18 mouse cellular contexts compared by ENCODE assay signal in the genomic region with DNA sequence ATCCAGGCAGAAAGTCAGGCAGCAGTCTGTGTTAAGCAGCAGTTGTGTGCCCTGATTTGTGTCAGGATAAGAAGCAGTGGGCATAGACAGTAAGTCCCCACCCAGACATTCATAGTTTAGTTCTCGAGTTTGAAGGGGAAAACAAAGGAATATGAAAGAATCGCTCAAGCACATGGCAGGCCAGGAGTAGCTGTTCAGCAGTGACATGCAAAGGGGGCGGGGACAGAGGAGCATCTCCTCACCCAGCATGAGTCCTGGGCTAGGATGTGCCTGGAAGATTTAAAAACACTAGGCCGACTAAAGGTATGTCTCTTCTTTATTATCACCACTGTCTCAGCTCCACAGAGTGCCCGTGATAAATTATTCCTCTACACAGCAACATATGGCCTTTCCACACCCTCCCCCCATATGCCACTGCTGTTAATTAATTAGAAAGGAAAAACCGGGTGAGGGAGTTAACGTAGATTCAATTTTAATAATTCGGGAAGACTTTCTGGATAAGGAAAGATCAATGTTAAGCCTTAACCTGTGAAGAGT.
DNase-seq lines count a peak whose midpoint lies in the region; ATAC-seq and TF ChIP-seq lines count a peak whose summit lies in the region.
"Had no signal": no experiment of that assay in that cellular context is flagged by ENCODE, and none has a peak within 500 bp of the region (broad histone marks: within the 10 kb centered on the region; RNA-seq: fewer than 3 reads in every experiment).

No protein-coding gene starts in this region.

- H3K9ac ChIP-seq in forebrain, embryonic 16.5 days (replicated peaks; ENCODE audit: low read depth, low read length): no peak overlapping the region
- no peak overlapping the region for H3K9ac ChIP-seq in forebrain, postnatal 0 days
- no peak overlapping the region for H3K9ac ChIP-seq in hindbrain, embryonic 16.5 days (ENCODE audit: low read depth, low read length)
- H3K9ac ChIP-seq in hindbrain, embryonic 12.5 days: no peak overlapping the region
- H3K9ac ChIP-seq in neural tube, embryonic 12.5 days: no peak overlapping the region
- H3K9ac ChIP-seq: heart, embryonic 13.5 days had no signal

- no peak overlapping the region for H3K4me3 ChIP-seq in forebrain, embryonic 16.5 days (replicated peaks; ENCODE audit: low read length)
- no peak overlapping the region for H3K4me3 ChIP-seq in forebrain, postnatal 0 days (ENCODE audit: low read depth, low read length)
- H3K4me3 ChIP-seq in hindbrain, embryonic 16.5 days (ENCODE audit: low read length): no peak overlapping the region
- H3K4me3 ChIP-seq in hindbrain, embryonic 12.5 days: no peak overlapping the region
- H3K4me3 ChIP-seq in neural tube, embryonic 12.5 days: no peak overlapping the region
- H3K4me3 ChIP-seq: embryonic facial prominence, embryonic 10.5 days; heart, embryonic 13.5 days had no signal

- no peak for TF ChIP-seq CTCF in forebrain, postnatal 0 days (IDR thresholded peaks at IDR 0.05; ENCODE audit: low read depth)

- peaks cover 17% of the 10 kb centered on the region for H3K4me1 ChIP-seq in forebrain, embryonic 16.5 days (replicated peaks; ENCODE audit: control insufficient read depth, insufficient read depth, low read length)
- H3K4me1 ChIP-seq in forebrain, postnatal 0 days (ENCODE audit: insufficient read depth): no peaks in the 10 kb centered on the region
- H3K4me1 ChIP-seq in hindbrain, embryonic 16.5 days (ENCODE audit: control insufficient read depth, insufficient read depth, low read depth, low read length): no peaks in the 10 kb centered on the region
- H3K4me1 ChIP-seq in hindbrain, embryonic 12.5 days: peaks cover 9% of the 10 kb centered on the region; the same call in 1 of the 2 replicates
- H3K4me1 ChIP-seq in neural tube, embryonic 12.5 days: no peaks in the 10 kb centered on the region; the same call in 1 of the 2 replicates
- H3K4me1 ChIP-seq: heart, embryonic 13.5 days had no signal

- DNase-seq in forebrain, postnatal 0 days: no peak
- DNase-seq in neural tube, embryonic 10.5 days (ENCODE audit: extremely low spot score, low spot score): no peak
- no peak for DNase-seq in thymus, postnatal 25 days
- DNase-seq: adrenal gland, adult 2 months; adrenal gland, postnatal 25 days; cerebellum, adult 2 months; cerebellum, postnatal 10 days; gastrocnemius, postnatal 14 days; heart, postnatal 4 days; kidney, adult 8-10 months had no signal

- no peak overlapping the region; the same call in 1 of the 2 replicates for H3K27ac ChIP-seq in forebrain, embryonic 16.5 days (ENCODE audit: low read length)
- H3K27ac ChIP-seq in forebrain, postnatal 0 days (ENCODE audit: low read depth, low read length): no peak overlapping the region
- no peak overlapping the region for H3K27ac ChIP-seq in hindbrain, embryonic 16.5 days (ENCODE audit: low read depth, low read length)
- no peak overlapping the region for H3K27ac ChIP-seq in hindbrain, embryonic 12.5 days
- no peak overlapping the region for H3K27ac ChIP-seq in neural tube, embryonic 12.5 days
- H3K27ac ChIP-seq: embryonic facial prominence, embryonic 10.5 days; heart, embryonic 13.5 days had no signal

- no peaks in the 10 kb centered on the region for H3K36me3 ChIP-seq in forebrain, embryonic 16.5 days (ENCODE audit: control insufficient read depth, insufficient read depth)
- H3K36me3 ChIP-seq in forebrain, postnatal 0 days (ENCODE audit: insufficient read depth): no peaks in the 10 kb centered on the region
- H3K36me3 ChIP-seq in hindbrain, embryonic 16.5 days (ENCODE audit: control insufficient read depth, insufficient read depth, low read length): no peaks in the 10 kb centered on the region
- no peaks in the 10 kb centered on the region for H3K36me3 ChIP-seq in hindbrain, embryonic 12.5 days
- H3K36me3 ChIP-seq in neural tube, embryonic 12.5 days: no peaks in the 10 kb centered on the region
- H3K36me3 ChIP-seq: embryonic facial prominence, embryonic 10.5 days; heart, embryonic 13.5 days had no signal

- 60% methylated on average over 8 of the region's 8 CpGs for WGBS in forebrain, embryonic 16.5 days
- 57% methylated on average over 8 of the region's 8 CpGs for WGBS in forebrain, postnatal 0 days
- 64% methylated on average over 8 of the region's 8 CpGs for WGBS in hindbrain, embryonic 16.5 days
- 70% methylated on average over 8 of the region's 8 CpGs for WGBS in hindbrain, embryonic 12.5 days
- WGBS in neural tube, embryonic 12.5 days: 80% methylated on average over 8 of the region's 8 CpGs

- no peaks in the 10 kb centered on the region for H3K27me3 ChIP-seq in forebrain, embryonic 16.5 days (replicated peaks; ENCODE audit: control insufficient read depth, insufficient read depth, low read length)
- H3K27me3 ChIP-seq in forebrain, postnatal 0 days (ENCODE audit: insufficient read depth, low read length): no peaks in the 10 kb centered on the region
- no peaks in the 10 kb centered on the region for H3K27me3 ChIP-seq in hindbrain, embryonic 16.5 days (replicated peaks; ENCODE audit: control insufficient read depth, insufficient read depth, low read length)
- H3K27me3 ChIP-seq in hindbrain, embryonic 12.5 days: no peaks in the 10 kb centered on the region
- H3K27me3 ChIP-seq in neural tube, embryonic 12.5 days (replicated peaks): no peaks in the 10 kb centered on the region
- H3K27me3 ChIP-seq: heart, embryonic 13.5 days had no signal

- peak; percentile 42 for ATAC-seq in forebrain, embryonic 16.5 days
- ATAC-seq in forebrain, postnatal 0 days: no peak
- peak; percentile 65 for ATAC-seq in hindbrain, embryonic 16.5 days
- no peak for ATAC-seq in hindbrain, embryonic 12.5 days (ENCODE audit: low FRiP score)
- ATAC-seq in neural tube, embryonic 12.5 days (ENCODE audit: low FRiP score, low read depth): 0 out of 2 replicates have a peak, but pooled peaks have one; percentile 15
- ATAC-seq: inflammation-experienced regulatory T-cells, adult 6 months; intestine, postnatal 0 days had no signal

- H3K9me3 ChIP-seq in forebrain, embryonic 16.5 days (ENCODE audit: control insufficient read depth, low read length): no peaks in the 10 kb centered on the region
- H3K9me3 ChIP-seq in forebrain, postnatal 0 days (ENCODE audit: low read length): no peaks in the 10 kb centered on the region
- H3K9me3 ChIP-seq in hindbrain, embryonic 16.5 days (ENCODE audit: control insufficient read depth, low read length): no peaks in the 10 kb centered on the region
- no peaks in the 10 kb centered on the region for H3K9me3 ChIP-seq in hindbrain, embryonic 12.5 days (replicated peaks)
- H3K9me3 ChIP-seq in neural tube, embryonic 12.5 days: no peaks in the 10 kb centered on the region
- H3K9me3 ChIP-seq: heart, embryonic 13.5 days had no signal

- no peak overlapping the region for H3K4me2 ChIP-seq in forebrain, embryonic 16.5 days (ENCODE audit: low read length)
- H3K4me2 ChIP-seq in forebrain, postnatal 0 days (ENCODE audit: low read depth): no peak overlapping the region
- H3K4me2 ChIP-seq in hindbrain, embryonic 16.5 days (ENCODE audit: low read length): no peak overlapping the region
- no peak overlapping the region for H3K4me2 ChIP-seq in hindbrain, embryonic 12.5 days (replicated peaks)
- no peak overlapping the region for H3K4me2 ChIP-seq in neural tube, embryonic 12.5 days (replicated peaks)
- H3K4me2 ChIP-seq: heart, embryonic 13.5 days had no signal

Comparison
In these comparisons a context has a peak if more than half of its experiments do, and no peak if none do; other contexts are left out.
1. ATAC-seq: peak in forebrain, embryonic 16.5 days (single experiment), hindbrain, embryonic 16.5 days (single experiment) and neural tube, embryonic 12.5 days (single experiment); none in forebrain, postnatal 0 days (single experiment) and hindbrain, embryonic 12.5 days (single experiment).